Mouse (Mus musculus): ENCODE data around the gene Erich4.

DNA sequence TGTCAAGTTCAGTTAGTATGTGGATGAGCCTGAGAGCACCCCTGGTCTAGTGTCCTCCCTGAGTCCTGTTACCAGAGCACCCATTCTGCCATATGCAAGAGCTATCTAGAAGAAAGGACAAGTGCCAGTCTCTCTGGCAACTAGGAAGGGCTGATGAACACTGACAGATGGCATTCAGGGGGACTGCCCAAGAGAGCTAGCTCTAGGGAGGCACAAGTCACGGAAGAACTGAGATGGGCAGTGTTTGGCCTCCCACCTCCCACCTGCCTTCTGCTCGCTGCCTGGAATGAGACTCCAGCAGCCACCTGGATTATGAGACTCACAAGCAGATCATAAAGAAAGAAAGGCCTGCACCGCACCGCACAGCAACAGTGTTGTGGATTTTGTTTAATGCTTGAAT lies 24.1 kb upstream of the Erich4 start:
- TF ChIP-seq CTCF (IDR thresholded peaks at IDR 0.05; ENCODE audit: borderline replicate concordance, insufficient read depth, low read depth, low read length) (no peak), POLR2A (IDR thresholded peaks at IDR 0.05; ENCODE audit: borderline replicate concordance, insufficient read depth, low read length) (no peak)
